Mouse (Mus musculus) liver, embryonic 14.5 days (tissue): ENCODE results near the gene Cnot10.

Experiments used
- CTCF ChIP-seq: IDR thresholded peaks from 2 replicates; pipeline ENCODE4 v1.5.1; 2016; ENCODE audit warnings: antibody characterized with exemption, low read depth, control low read depth
- EP300 ChIP-seq: IDR thresholded peaks from 2 replicates; pipeline ENCODE4 v1.6.1; 2016; ENCODE audit warnings: antibody characterized with exemption, low read depth

DNA sequence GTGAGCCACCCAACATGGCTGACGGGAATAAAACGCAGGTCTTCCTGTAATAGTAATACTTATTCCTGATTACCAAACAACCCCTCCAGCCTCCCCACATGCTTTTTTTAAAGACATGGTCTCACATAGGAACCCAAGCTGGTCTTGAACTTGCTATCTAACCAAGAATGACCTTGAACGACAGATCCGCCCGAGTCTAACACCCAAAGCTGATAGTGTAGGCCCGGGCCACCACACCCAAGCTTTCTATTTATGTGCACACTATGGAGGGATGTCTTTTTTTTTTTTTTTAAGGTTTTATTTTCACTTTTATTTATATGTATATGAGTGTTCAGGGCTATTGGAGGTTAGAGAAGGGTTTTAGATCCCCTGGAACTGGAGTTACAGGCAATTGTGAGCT, 15.8 kb downstream of the Cnot10 start:
- TF ChIP-seq CTCF (no peak), EP300 (no peak)
